8 mouse cellular contexts compared by ENCODE assay signal in the genomic region with DNA sequence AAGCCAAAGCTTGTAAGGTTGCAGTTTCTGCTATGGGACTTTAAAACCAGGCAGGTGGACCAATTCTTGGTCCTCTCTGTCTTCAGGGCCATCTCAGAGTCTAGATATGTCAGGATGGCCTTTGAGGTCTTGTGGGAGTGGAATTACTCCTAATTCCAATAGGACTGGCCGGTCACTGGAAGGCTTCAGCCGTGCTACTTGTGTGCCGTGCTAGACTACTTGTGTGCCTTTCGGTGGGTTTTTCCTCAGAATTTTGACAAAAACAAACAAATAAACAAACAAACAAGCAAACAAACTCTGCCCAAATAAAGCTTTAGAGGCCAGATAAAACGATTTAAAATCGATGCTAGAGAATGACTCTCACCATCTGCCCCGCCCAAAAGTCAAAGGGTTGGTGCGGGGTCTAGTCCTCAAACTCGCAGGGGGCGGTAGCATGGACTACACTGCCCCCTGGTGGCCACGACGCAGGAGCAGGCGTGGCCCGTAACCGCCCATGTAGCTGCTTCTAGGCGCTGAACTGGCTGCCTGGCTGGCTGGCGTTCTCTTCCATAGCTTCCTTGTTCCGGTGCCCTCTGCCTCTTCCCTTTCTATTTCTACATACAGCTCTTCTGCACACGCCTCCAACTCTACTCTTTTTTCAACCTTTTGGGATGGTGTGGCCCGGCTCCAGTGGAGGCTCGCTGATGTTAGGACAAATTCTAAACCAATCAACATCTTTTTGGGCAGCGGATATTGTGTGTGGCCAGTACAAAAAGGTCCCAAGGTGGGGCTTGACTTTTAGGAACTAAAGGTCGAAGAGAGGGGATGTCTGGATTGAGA. TPM values are rescaled to one million over a fixed set of nuclear protein-coding genes. Genes with fewer than 3 reads are reported as not detected.
DNase-seq lines count a peak whose midpoint lies in the region; ATAC-seq and TF ChIP-seq lines count a peak whose summit lies in the region.

No protein-coding gene starts in this region.

- no peaks in the 10 kb centered on the region for H3K4me1 ChIP-seq in forebrain, embryonic 11.5 days (replicated peaks; ENCODE audit: control insufficient read depth, insufficient read depth, low read length)
- H3K4me1 ChIP-seq in heart, postnatal 0 days (ENCODE audit: control insufficient read depth, insufficient read depth) = peaks cover 5% of the 10 kb centered on the region; the same call in 1 of the 2 replicates
- peaks cover 6% of the 10 kb centered on the region; the same call in 1 of the 2 replicates for H3K4me1 ChIP-seq in liver, embryonic 15.5 days (replicated peaks)
- no peaks in the 10 kb centered on the region for H3K4me1 ChIP-seq in neural tube, embryonic 11.5 days (ENCODE audit: control insufficient read depth, insufficient read depth, low read length)
- peaks cover 21% of the 10 kb centered on the region for H3K4me1 ChIP-seq in stomach, embryonic 16.5 days (ENCODE audit: control insufficient read depth, insufficient read depth, low read length)

- 21% methylated on average over 23 of the region's 23 CpGs for WGBS in forebrain, embryonic 11.5 days
- 17% methylated on average over 23 of the region's 23 CpGs for WGBS in heart, postnatal 0 days
- WGBS in liver, embryonic 15.5 days (ENCODE audit: insufficient replicate concordance) = 18% methylated on average over 23 of the region's 23 CpGs
- 15% methylated on average over 23 of the region's 23 CpGs for WGBS in neural tube, embryonic 11.5 days
- WGBS in stomach, embryonic 16.5 days = 14% methylated on average over 23 of the region's 23 CpGs

- no peak overlapping the region for H3K27ac ChIP-seq in forebrain, embryonic 11.5 days (ENCODE audit: low read depth, low read length)
- H3K27ac ChIP-seq in heart, postnatal 0 days (ENCODE audit: low read depth) = no peak overlapping the region
- H3K27ac ChIP-seq in liver, embryonic 15.5 days (replicated peaks) = no peak overlapping the region
- no peak overlapping the region for H3K27ac ChIP-seq in neural tube, embryonic 11.5 days (ENCODE audit: low read depth, low read length)
- H3K27ac ChIP-seq in stomach, embryonic 16.5 days (ENCODE audit: low read length) = peak overlapping the region; percentile 14; the same call in 1 of the 2 replicates

- DNase-seq in c-Kit-negative CD71-positive TER-119-positive erythroid progenitor cells, embryonic 14.5 days (ENCODE audit: low read depth, low spot score) = peak; percentile 54
- peak; percentile 93 for DNase-seq in forebrain, embryonic 11.5 days (ENCODE audit: low spot score)
- DNase-seq in heart, postnatal 0 days (ENCODE audit: low spot score) = peak; percentile 78
- peak; percentile 84 to 91 for DNase-seq in kidney, postnatal 36 days
- peak; percentile 90 for DNase-seq in neural tube, embryonic 11.5 days (ENCODE audit: low spot score)

- H3K9me3 ChIP-seq in forebrain, embryonic 11.5 days (ENCODE audit: control insufficient read depth, low read length) = no peaks in the 10 kb centered on the region
- no peaks in the 10 kb centered on the region for H3K9me3 ChIP-seq in heart, postnatal 0 days (replicated peaks; ENCODE audit: control insufficient read depth, low read length)
- no peaks in the 10 kb centered on the region for H3K9me3 ChIP-seq in liver, embryonic 15.5 days (replicated peaks)
- no peaks in the 10 kb centered on the region for H3K9me3 ChIP-seq in neural tube, embryonic 11.5 days (ENCODE audit: control insufficient read depth, low read length)
- no peaks in the 10 kb centered on the region for H3K9me3 ChIP-seq in stomach, embryonic 16.5 days (replicated peaks; ENCODE audit: control insufficient read depth, low read length)

- TF ChIP-seq CTCF in heart, postnatal 0 days (IDR thresholded peaks at IDR 0.05; ENCODE audit: low read depth) = peak; percentile 93

- ATAC-seq in CD4-positive, CD25-positive, alpha-beta regulatory T cell, adult 4 months = peak; percentile 96
- ATAC-seq in forebrain, embryonic 11.5 days (replicated peaks; ENCODE audit: low FRiP score) = peak; percentile 93
- ATAC-seq in heart, postnatal 0 days (ENCODE audit: insufficient read depth, low read depth) = peak; percentile 96
- ATAC-seq in liver, embryonic 15.5 days (ENCODE audit: insufficient read depth) = peak; percentile 73
- peak; percentile 94 for ATAC-seq in neural tube, embryonic 11.5 days (ENCODE audit: insufficient read depth, low FRiP score, low TSS enrichment)
- peak; percentile 93 for ATAC-seq in stomach, embryonic 16.5 days (ENCODE audit: insufficient read depth, low FRiP score)

- no peak overlapping the region for H3K9ac ChIP-seq in forebrain, embryonic 11.5 days (ENCODE audit: low read length)
- H3K9ac ChIP-seq in heart, postnatal 0 days (replicated peaks; ENCODE audit: low read depth, low read length) = peak overlapping the region; percentile 29; the same call in 1 of the 2 replicates
- no peak overlapping the region for H3K9ac ChIP-seq in liver, embryonic 15.5 days
- H3K9ac ChIP-seq in neural tube, embryonic 11.5 days (ENCODE audit: low read length) = 0 out of 2 replicates have a peak overlapping the region, but pooled peaks have one; percentile 3
- peak overlapping the region; percentile 63 for H3K9ac ChIP-seq in stomach, embryonic 16.5 days (ENCODE audit: low read length)

- peak overlapping the region; percentile 2; the same call in 1 of the 2 replicates for H3K4me3 ChIP-seq in forebrain, embryonic 11.5 days (ENCODE audit: low read depth, low read length)
- peak overlapping the region; percentile 18 for H3K4me3 ChIP-seq in heart, postnatal 0 days (ENCODE audit: low read depth, low read length)
- H3K4me3 ChIP-seq in liver, embryonic 15.5 days (replicated peaks) = no peak overlapping the region
- H3K4me3 ChIP-seq in neural tube, embryonic 11.5 days (ENCODE audit: low read depth, low read length) = no peak overlapping the region
- H3K4me3 ChIP-seq in stomach, embryonic 16.5 days (replicated peaks; ENCODE audit: low read length) = peak overlapping the region; percentile 19

- peak overlapping the region; percentile 6; the same call in 1 of the 2 replicates for H3K4me2 ChIP-seq in forebrain, embryonic 11.5 days (ENCODE audit: low read depth, low read length, severe bottlenecking)
- peak overlapping the region; percentile 54 for H3K4me2 ChIP-seq in heart, postnatal 0 days (ENCODE audit: low read depth, low read length)
- H3K4me2 ChIP-seq in liver, embryonic 15.5 days = peak overlapping the region; percentile 23; the same call in 1 of the 2 replicates
- peak overlapping the region; percentile 7; the same call in 1 of the 2 replicates for H3K4me2 ChIP-seq in neural tube, embryonic 11.5 days (ENCODE audit: low read depth)
- H3K4me2 ChIP-seq in stomach, embryonic 16.5 days (ENCODE audit: low read depth, low read length) = peak overlapping the region; percentile 43

- H3K36me3 ChIP-seq in forebrain, embryonic 11.5 days (ENCODE audit: control insufficient read depth, insufficient read depth, low read length) = no peaks in the 10 kb centered on the region
- no peaks in the 10 kb centered on the region for H3K36me3 ChIP-seq in heart, postnatal 0 days (replicated peaks; ENCODE audit: control insufficient read depth, insufficient read depth, low read length)
- H3K36me3 ChIP-seq in liver, embryonic 15.5 days (replicated peaks) = no peaks in the 10 kb centered on the region
- H3K36me3 ChIP-seq in neural tube, embryonic 11.5 days (ENCODE audit: control insufficient read depth, insufficient read depth, low read length) = no peaks in the 10 kb centered on the region
- H3K36me3 ChIP-seq in stomach, embryonic 16.5 days (ENCODE audit: control insufficient read depth, insufficient read depth, low read length) = no peaks in the 10 kb centered on the region

- H3K27me3 ChIP-seq in forebrain, embryonic 11.5 days (ENCODE audit: control insufficient read depth, insufficient read depth, low read length) = no peaks in the 10 kb centered on the region
- H3K27me3 ChIP-seq in heart, postnatal 0 days (ENCODE audit: control insufficient read depth, insufficient read depth, low read length) = no peaks in the 10 kb centered on the region
- H3K27me3 ChIP-seq in liver, embryonic 15.5 days = no peaks in the 10 kb centered on the region; the same call in 1 of the 2 replicates
- H3K27me3 ChIP-seq in neural tube, embryonic 11.5 days (ENCODE audit: control insufficient read depth, insufficient read depth, low read length) = no peaks in the 10 kb centered on the region
- no peaks in the 10 kb centered on the region for H3K27me3 ChIP-seq in stomach, embryonic 16.5 days (ENCODE audit: control insufficient read depth, insufficient read depth, low read length)

- no peak for TF ChIP-seq EP300 in heart, postnatal 0 days (IDR thresholded peaks at IDR 0.05; ENCODE audit: low read depth)

RNA-seq across cellular contexts. Expression of a gene that starts 5.4 kb away (rescaled TPM):
- polyA plus RNA-seq in CD4-positive, CD25-positive, alpha-beta regulatory T cell, adult 4 months (2017; shearing (Covaris generic)) = not detected
- polyA plus RNA-seq in forebrain, embryonic 11.5 days (2014; fragmentation: Nextera tagmentation; extraction: Ambion mirVana) = not detected in 2 replicates
- 8.9 TPM in 1 of 2 replicates, not detected in the other for total RNA-seq in heart, postnatal 0 days (2014; rRNA removed; ENCODE audit: low replicate concordance)
- polyA plus RNA-seq in heart, postnatal 0 days (2015; fragmentation: Nextera tagmentation; extraction: Ambion mirVana) = 1.3 and 98.2 TPM in 2 replicates
- polyA plus RNA-seq in liver, embryonic 15.5 days (2015; fragmentation: Nextera tagmentation; extraction: Ambion mirVana) = not detected in 2 replicates
- not detected in 2 replicates for polyA plus RNA-seq in neural tube, embryonic 11.5 days (2014; fragmentation: Nextera tagmentation; extraction: Ambion mirVana)
- 0.75 and 1.3 TPM in 2 replicates for polyA plus RNA-seq in stomach, embryonic 16.5 days (2015; fragmentation: Nextera tagmentation; extraction: Ambion mirVana)

RNA-seq across cellular contexts. Expression of a gene that starts 53.0 kb away (rescaled TPM):
- polyA plus RNA-seq in CD4-positive, CD25-positive, alpha-beta regulatory T cell, adult 4 months (2017; shearing (Covaris generic)) = 10 to 100 TPM; 33.5 to 34.3 TPM
- 22.7 and 25.3 TPM in 2 replicates for polyA plus RNA-seq in forebrain, embryonic 11.5 days (2014; fragmentation: Nextera tagmentation; extraction: Ambion mirVana)
- 7.3 and 10.6 TPM in 2 replicates for total RNA-seq in heart, postnatal 0 days (2014; rRNA removed; ENCODE audit: low replicate concordance)
- polyA plus RNA-seq in heart, postnatal 0 days (2015; fragmentation: Nextera tagmentation; extraction: Ambion mirVana) = 22.2 and 22.7 TPM in 2 replicates
- 6.7 and 7.9 TPM in 2 replicates for polyA plus RNA-seq in liver, embryonic 15.5 days (2015; fragmentation: Nextera tagmentation; extraction: Ambion mirVana)
- 12.2 and 14.5 TPM in 2 replicates for polyA plus RNA-seq in neural tube, embryonic 11.5 days (2014; fragmentation: Nextera tagmentation; extraction: Ambion mirVana)
- polyA plus RNA-seq in stomach, embryonic 16.5 days (2015; fragmentation: Nextera tagmentation; extraction: Ambion mirVana) = 10.2 and 11.8 TPM in 2 replicates

Comparison
In these comparisons a context has a peak if more than half of its experiments do, and no peak if none do; other contexts are left out.
1. H3K4me3 ChIP-seq: peak in forebrain, embryonic 11.5 days (single experiment), heart, postnatal 0 days (single experiment) and stomach, embryonic 16.5 days (single experiment); none in liver, embryonic 15.5 days (single experiment) and neural tube, embryonic 11.5 days (single experiment).
2. H3K9ac ChIP-seq: peak in heart, postnatal 0 days (single experiment), neural tube, embryonic 11.5 days (single experiment) and stomach, embryonic 16.5 days (single experiment); none in forebrain, embryonic 11.5 days (single experiment) and liver, embryonic 15.5 days (single experiment).
3. Peak in every context shown above with its lines, with median percentiles within 50 percentile points of each other: ATAC-seq, DNase-seq and H3K4me2 ChIP-seq.